Mouse (Mus musculus) G1E (cell line): ENCODE measurements around the gene Ccdc151. TPM values are rescaled to one million over a fixed set of nuclear protein-coding genes. Genes with fewer than 3 reads are reported as not detected.

Source experiments
- ATAC-seq: 2 replicates; pipeline ENCODE4 v1.8.0; 2016; ENCODE audit warnings: mild to moderate bottlenecking; ENCODE audit not compliant: insufficient number of reproducible peaks, poor library complexity, low FRiP score, severe bottlenecking; ENCODE audit errors: extremely low read depth
- DNase-seq: peaks from one replicate; pipeline ENCODE4 v3.0.0; 2012; ENCODE audit warnings: low spot score
- H3K27me3 ChIP-seq: 2 replicates; pipeline ENCODE4 v1.6.1; 2012; ENCODE audit warnings: mild to moderate bottlenecking, low read length, inconsistent platforms; ENCODE audit not compliant: insufficient read depth
- H3K36me3 ChIP-seq: replicated peaks from 2 replicates; pipeline ENCODE3; 2012; ENCODE audit warnings: mild to moderate bottlenecking, inconsistent platforms
- H3K4me1 ChIP-seq: 2 replicates; pipeline ENCODE4 v1.6.1; 2012; ENCODE audit warnings: low read depth, low read length, inconsistent platforms, mixed read lengths; ENCODE audit not compliant: insufficient read depth
- H3K4me3 ChIP-seq: 2 replicates; pipeline ENCODE4 v1.5.1; 2012; ENCODE audit warnings: low read depth, mild to moderate bottlenecking, inconsistent platforms, low read length, moderate library complexity, mixed read lengths
- H3K9me3 ChIP-seq: replicated peaks from 2 replicates; pipeline ENCODE4 v1.6.1; 2012; ENCODE audit warnings: inconsistent platforms
- CTCF ChIP-seq: IDR thresholded peaks from 2 replicates; pipeline ENCODE4 v1.5.1; 2012; ENCODE audit warnings: low read depth, low read length, inconsistent platforms, mixed read lengths
- GATA1 ChIP-seq: IDR thresholded peaks from 2 replicates; pipeline ENCODE4 v1.6.1; 2012; ENCODE audit warnings: borderline replicate concordance, low read length, inconsistent platforms, mixed read lengths
- GATA2 ChIP-seq: IDR thresholded peaks from 2 replicates; pipeline ENCODE4 v1.6.1; 2012; ENCODE audit warnings: low read depth, low read length, inconsistent platforms, borderline replicate concordance
- POLR2AphosphoS5 ChIP-seq: IDR thresholded peaks from 2 replicates; pipeline ENCODE4 v1.6.1; 2012; ENCODE audit warnings: low read depth, low read length, inconsistent platforms; ENCODE audit not compliant: insufficient replicate concordance
- TAL1 ChIP-seq: conservative IDR thresholded peaks from 2 replicates; pipeline ENCODE4 v1.6.1; 2012; ENCODE audit warnings: low read depth, low read length, inconsistent platforms, mixed read lengths
- polyA plus RNA-seq: library from polyadenylated mRNA; stranded (reverse); fragments of >175 nt; gene quantifications from 2 replicates; pipeline ENCODE4 v1.2.3, GENCODE M21; 2012
- total RNA-seq, 2 experiments: library from RNA; stranded (forward) in 1 of 2; stranded (reverse) in 1 of 2; fragments of 200-1000 nt in 1 of 2; fragments of >200 nt in 1 of 2; fragmentation: Nextera tagmentation in 1 of 2; gene quantifications; 2 replicates each; pipeline ENCODE4 v1.2.3; 2014 to 2017

Gene Ccdc151
- total and polyA plus RNA-seq, 3 experiments, result 0.08 to 0.22 TPM; not detected in 1

GRCm38 (mm10) chr9:21955225-21955569 is 47.2 kb downstream of the Ccdc151 start:
- peaks cover 46% of the 10 kb centered on the region for H3K4me1 ChIP-seq
- peaks cover 35% of the 10 kb centered on the region for H3K36me3 ChIP-seq
- TF ChIP-seq GATA1 (no peak), POLR2AphosphoS5 (no peak), CTCF (no peak)
- H3K9me3 ChIP-seq, result no peaks in the 10 kb centered on the region
- H3K4me3 ChIP-seq, result peak overlapping the region; percentile 75
- H3K27me3 ChIP-seq, result no peaks in the 10 kb centered on the region
- ATAC-seq (peak; percentile 29), DNase-seq (no peak)

DNA sequence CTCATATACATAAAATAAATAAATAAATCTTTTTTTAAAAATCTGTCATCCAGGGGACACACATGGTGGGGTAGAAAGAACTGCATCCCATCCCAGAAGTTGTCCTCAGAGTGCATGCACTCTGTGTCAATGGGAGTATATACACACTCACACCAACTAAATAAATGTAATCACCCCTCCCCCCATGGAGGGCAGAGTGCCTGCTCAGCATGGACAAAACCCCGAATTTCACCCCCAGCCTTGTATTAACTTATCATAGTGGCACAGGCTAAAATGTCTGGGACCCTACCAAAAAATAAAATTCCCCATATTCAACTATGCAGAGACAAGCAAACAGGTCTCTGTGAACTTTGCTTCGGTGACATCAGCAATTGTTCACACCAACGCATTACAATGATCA is 47.8 kb downstream of the Ccdc151 start:
- no peak for TF ChIP-seq GATA1
- TF ChIP-seq TAL1, result no peak
- no peak for TF ChIP-seq GATA2
- TF ChIP-seq CTCF, result no peak
- no peak for TF ChIP-seq POLR2AphosphoS5
- H3K36me3 ChIP-seq, result peaks cover 30% of the 10 kb centered on the region
- no peaks in the 10 kb centered on the region for H3K9me3 ChIP-seq
- DNase-seq, result no peak
- no peaks in the 10 kb centered on the region for H3K27me3 ChIP-seq
- H3K4me3 ChIP-seq, result no peak overlapping the region; the same call in 1 of the 2 replicates
- ATAC-seq, result no peak
- peaks cover 41% of the 10 kb centered on the region for H3K4me1 ChIP-seq

- Histone ChIP-seq H3K36me3 (peaks cover 19% of the 10 kb centered on the region), H3K4me1 (peaks cover 30% of the 10 kb centered on the region), H3K4me3 (no peak overlapping the region), H3K27me3 (no peaks in the 10 kb centered on the region), H3K9me3 (no peaks in the 10 kb centered on the region)
- TF ChIP-seq GATA2 (no peak), GATA1 (no peak), CTCF (no peak), TAL1 (no peak), POLR2AphosphoS5 (no peak)
- DNase-seq (no peak), ATAC-seq (no peak)
These were observed 48.8 kb downstream of the Ccdc151 start for GRCm38 (mm10) chr9:21953600-21953999.

- H3K4me1 ChIP-seq, result peaks cover 26% of the 10 kb centered on the region
- H3K27me3 ChIP-seq, result peaks cover 6% of the 10 kb centered on the region
- TF ChIP-seq TAL1 (no peak), GATA2 (no peak), GATA1 (no peak), CTCF (no peak), POLR2AphosphoS5 (no peak)
- H3K36me3 ChIP-seq, result peaks cover 5% of the 10 kb centered on the region
- DNase-seq (no peak), ATAC-seq (no peak)
- no peak overlapping the region for H3K4me3 ChIP-seq
- H3K9me3 ChIP-seq, result no peaks in the 10 kb centered on the region
These were observed 50.5 kb downstream of the Ccdc151 start for GRCm38 (mm10) chr9:21951977-21952376.

- H3K9me3 ChIP-seq, result no peaks in the 10 kb centered on the region
- peaks cover 21% of the 10 kb centered on the region for H3K4me1 ChIP-seq
- no peak overlapping the region for H3K4me3 ChIP-seq
- peaks cover 8% of the 10 kb centered on the region for H3K27me3 ChIP-seq
- TF ChIP-seq TAL1 (no peak), CTCF (no peak), POLR2AphosphoS5 (no peak), GATA1 (no peak), GATA2 (no peak)
- DNase-seq (peak; percentile 48), ATAC-seq (no peak)
- H3K36me3 ChIP-seq, result peaks cover 2% of the 10 kb centered on the region
These were observed 52.1 kb downstream of the Ccdc151 start for GRCm38 (mm10) chr9:21950322-21950721.

DNA sequence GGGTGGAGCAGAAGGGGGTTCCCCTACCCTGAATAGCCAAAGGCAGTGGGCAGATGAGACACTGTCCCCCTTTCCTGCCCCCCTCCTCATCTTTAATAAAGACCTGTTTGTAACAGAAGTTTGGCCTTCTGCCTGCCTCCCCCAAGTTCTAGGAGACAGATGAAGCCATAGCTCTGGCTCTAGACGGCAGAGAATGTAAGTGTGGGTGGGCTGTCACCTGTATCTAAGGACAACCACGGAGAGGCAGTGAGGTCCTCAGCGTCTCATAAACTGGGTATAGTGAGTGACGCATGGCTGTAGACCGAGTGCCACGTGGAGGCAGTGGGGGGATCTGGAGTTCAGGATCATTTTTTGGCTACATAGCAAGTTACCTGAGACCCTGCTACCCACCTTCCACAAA is 53.6 kb downstream of the Ccdc151 start:
- TF ChIP-seq POLR2AphosphoS5, result no peak
- TF ChIP-seq GATA2, result no peak
- TF ChIP-seq GATA1, result no peak
- TF ChIP-seq CTCF, result no peak
- no peak for TF ChIP-seq TAL1
- ATAC-seq (no peak), DNase-seq (no peak)
- peaks cover 11% of the 10 kb centered on the region for H3K27me3 ChIP-seq
- peaks cover 18% of the 10 kb centered on the region for H3K4me1 ChIP-seq
- H3K4me3 ChIP-seq, result no peak overlapping the region
- H3K9me3 ChIP-seq, result peaks cover 5% of the 10 kb centered on the region
- peaks cover 2% of the 10 kb centered on the region for H3K36me3 ChIP-seq

- TF ChIP-seq POLR2AphosphoS5, result no peak
- DNase-seq (no peak), ATAC-seq (no peak)
- H3K27me3 ChIP-seq, result peaks cover 15% of the 10 kb centered on the region
- H3K4me1 ChIP-seq, result peaks cover 18% of the 10 kb centered on the region
- peaks cover 10% of the 10 kb centered on the region for H3K9me3 ChIP-seq
- no peak overlapping the region; the same call in 1 of the 2 replicates for H3K4me3 ChIP-seq
- no peaks in the 10 kb centered on the region for H3K36me3 ChIP-seq
These were observed 54.3 kb downstream of the Ccdc151 start for GRCm38 (mm10) chr9:21948146-21948545.
